Mouse (Mus musculus) cerebellum, postnatal 10 days (tissue): ENCODE measurements around the gene Poglut1.
A peak's percentile ranks its signal among the peaks of the same experiment; 100 is the strongest.

Source experiments
- DNase-seq, 2 experiments: peaks; one replicate each; pipeline ENCODE4 v3.0.0; 2021; ENCODE audit warnings: mixed read lengths in 2 of 2

Poglut1 gene

DNA sequence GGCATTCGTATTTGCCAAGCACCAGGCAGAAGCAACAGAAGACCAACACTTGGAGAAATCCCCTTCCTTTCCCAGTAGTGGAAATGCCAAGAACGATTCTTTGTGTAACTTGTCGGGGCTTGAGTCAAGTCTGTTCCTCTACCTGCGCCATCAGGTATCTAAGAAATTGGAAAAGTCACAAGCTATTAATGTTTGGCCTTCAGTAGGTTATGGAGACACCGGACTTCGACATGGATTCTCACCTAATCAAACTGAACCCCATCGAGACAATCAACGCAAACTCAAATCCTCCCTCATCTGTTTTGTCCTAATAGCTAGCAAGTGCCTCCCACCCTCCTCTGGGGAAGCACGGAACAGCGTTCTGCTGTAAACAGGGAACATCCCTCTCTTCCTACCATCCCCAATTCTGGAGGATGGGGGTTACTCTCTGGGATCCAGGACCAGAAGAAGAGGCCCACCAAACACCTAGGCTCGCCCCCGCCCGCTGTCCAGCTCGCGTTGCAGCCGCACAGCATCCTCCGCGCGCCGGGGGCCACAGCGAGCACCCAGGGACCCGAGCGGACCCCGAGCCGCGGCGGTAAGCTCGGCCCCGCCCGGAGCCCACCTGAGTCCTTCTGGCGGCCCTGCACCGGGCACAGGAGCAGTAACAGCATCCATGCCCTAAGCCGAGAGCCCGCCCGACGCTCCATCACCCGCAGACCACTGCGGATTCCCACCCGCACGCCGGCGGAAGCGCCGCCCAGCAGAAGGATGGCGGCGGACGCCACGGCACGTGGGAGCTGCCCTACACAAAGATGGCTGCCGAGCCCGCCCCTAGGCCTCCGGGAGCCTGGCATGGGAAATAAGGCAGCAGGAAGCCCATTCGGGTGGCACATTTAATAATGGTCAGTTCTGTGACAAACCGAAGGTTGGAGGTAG is at the start of gene Poglut1:
TSS of gene Poglut1 (minus strand) at position 780 of the 918 bp plus-strand sequence.
- peak; percentile 91 to 93 for DNase-seq

- no peak for DNase-seq
Measured at GRCm38 (mm10) chr16:38598986-38599680, 49.1 kb upstream of the Poglut1 start.

DNA sequence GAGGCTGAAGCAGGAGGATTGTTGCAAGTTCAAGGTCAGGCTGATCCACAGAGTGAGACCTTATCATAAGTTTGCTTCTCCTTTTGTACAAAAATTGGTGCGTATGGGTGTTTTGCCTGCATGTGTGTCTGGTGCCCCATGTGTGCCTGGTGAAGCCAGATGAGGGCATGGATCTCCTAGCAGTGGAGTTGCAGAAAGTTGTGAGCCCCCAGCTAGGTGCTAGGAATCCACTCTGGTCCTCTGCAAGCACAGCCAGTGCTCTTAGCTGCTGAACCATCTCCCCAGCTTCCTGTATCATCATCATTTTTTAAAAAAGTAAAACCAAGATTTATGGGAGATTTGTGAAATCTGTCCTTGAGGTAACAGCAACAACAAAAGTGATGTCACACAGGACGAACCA is 46.6 kb upstream of the Poglut1 start:
- DNase-seq = no peak

- no peak for DNase-seq
Measured at GRCm38 (mm10) chr16:38596099-38596498, 46.0 kb upstream of the Poglut1 start.

GRCm38 (mm10) chr16:38594435-38594834 is 44.4 kb upstream of the Poglut1 start:
- no peak for DNase-seq

DNA sequence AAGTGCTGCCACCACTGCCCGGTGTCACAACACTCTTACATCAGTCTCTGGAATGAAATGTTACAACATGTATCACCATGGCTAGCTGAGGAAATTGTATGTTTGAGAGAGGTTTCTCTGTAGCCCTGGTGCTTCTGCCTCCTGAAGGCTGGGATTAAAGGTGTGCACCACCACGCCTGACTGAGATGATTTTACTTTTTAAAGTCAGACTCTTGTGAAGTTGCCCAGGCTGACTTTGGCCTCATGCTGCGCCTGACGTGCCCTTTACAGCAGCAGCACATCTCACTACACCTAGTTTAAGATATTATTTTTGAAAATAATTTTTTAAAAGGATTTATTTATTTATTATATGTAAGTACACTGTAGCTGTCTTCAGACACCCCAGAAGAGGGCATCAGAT is 42.9 kb upstream of the Poglut1 start:
- DNase-seq = no peak

DNA sequence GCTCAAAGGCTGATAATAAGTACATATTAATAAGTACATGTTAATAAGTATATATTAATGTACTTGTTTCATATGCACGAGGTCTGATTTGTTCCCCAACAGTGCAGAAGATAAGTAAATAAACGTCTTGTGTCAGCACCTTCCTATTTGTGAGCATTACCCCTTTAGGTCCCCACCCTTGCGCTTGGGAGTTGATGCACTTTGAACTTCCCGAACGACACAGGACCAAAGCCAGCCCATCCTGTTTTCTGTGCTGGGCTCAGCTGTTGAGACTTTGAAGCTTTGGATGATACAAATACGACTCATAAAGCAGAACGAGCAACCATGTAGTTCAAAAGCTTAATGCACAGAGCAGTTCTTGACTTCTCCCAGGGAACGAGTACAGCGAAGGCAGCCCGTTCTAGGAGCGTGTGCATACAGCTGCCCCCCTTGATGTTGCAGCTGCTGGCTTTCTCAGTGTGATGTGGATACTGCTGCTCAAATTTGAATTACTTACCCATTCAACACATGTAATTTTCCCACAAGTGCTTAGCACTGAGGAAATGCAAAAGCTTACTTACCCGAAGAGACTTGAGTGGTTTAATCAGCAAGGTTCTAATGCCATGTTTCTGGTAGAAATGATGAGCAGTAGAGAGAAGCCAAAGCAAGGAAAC is 42.1 kb upstream of the Poglut1 start:
- DNase-seq = no peak

DNA sequence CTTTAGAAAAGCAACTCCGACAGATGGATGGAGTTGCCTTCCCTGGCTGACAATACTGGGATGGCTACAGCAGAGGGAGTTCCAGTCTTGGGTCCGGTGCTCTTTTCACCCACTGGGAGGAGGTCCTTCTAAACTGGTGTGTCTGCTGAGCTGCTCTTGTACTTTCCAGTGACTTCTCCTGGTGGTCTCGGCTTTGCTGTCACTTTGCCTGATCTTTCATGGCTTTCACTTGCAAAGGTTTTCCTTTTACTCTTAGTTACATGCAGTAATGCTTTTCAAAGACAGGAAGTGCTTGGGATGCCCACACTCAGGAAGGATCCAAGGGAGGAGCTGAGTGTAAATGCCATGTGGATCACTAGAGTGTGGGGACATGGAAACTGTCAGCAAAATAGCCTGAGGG is 41.4 kb upstream of the Poglut1 start:
- no peak for DNase-seq

GRCm38 (mm10) chr16:38587572-38587971 is 37.5 kb upstream of the Poglut1 start:
- no peak for DNase-seq

GRCm38 (mm10) chr16:38587163-38587562 is 37.1 kb upstream of the Poglut1 start:
- no peak for DNase-seq

DNA sequence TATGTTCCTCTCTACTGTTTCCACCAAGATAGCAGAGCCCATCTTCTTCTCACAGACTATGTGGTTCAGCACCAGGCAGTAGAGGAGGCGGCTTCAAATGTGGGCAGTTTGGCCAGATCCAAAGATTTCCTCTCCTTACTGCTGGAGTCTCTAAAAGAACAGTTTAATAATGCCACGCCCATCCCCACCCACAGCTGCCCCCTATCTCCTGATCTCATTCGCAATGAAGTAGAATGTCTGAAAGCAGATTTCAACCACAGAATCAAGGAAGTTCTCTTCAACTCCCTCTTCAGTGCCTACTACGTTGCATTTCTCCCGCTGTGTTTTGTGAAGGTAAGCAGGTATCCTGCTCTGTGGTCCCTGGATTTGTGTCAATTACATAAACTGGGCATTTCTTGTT is 35.1 kb upstream of the Poglut1 start:
- no peak for DNase-seq

GRCm38 (mm10) chr16:38584761-38585160 is 34.7 kb upstream of the Poglut1 start:
- DNase-seq = no peak

DNA sequence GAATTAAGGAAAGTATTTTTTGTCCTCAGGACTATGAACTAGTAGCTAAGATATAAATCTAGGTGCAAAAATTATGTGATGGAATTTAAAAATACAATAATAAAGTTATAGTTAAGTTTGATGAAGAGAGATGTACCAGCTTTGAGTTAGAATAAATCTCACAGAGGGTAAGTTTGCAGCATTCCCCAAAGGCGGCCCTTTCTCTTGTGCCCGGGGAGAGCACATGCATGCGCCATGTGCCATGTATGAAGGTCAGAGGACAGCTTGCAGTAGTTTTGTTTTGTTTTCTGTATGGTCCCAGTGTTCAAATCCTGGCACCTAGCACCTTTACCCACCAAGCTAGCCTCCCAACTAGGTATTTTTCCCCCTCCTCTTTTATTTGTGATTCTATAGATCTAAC is 21.4 kb upstream of the Poglut1 start:
- no peak for DNase-seq

DNA sequence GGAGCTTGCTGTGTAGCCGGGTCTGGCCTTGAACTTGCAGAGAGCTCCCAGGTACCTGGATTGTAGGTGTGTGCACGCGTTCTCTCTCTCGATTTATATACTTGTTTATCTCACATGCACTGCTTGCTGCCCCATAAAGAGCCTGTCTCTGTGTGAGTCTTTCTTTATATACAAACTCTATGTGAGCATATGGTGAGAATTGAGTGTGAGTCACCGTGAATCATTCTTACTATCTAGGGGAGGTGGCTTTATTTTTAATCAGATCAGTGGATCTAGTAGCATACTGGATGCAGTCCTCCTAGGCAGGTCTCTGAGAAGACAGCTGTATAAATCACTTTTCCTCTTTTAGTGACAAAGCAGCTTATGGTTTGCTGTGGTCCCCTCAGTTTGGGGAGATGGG is 18.1 kb upstream of the Poglut1 start:
- DNase-seq = no peak

GRCm38 (mm10) chr16:38563516-38563915 is 13.5 kb upstream of the Poglut1 start:
- DNase-seq = no peak

- DNase-seq = no peak
Measured at GRCm38 (mm10) chr16:38562968-38563327, 12.9 kb upstream of the Poglut1 start.

- DNase-seq = peak; percentile 98
Measured at GRCm38 (mm10) chr16:38562131-38562967, 12.3 kb upstream of the Poglut1 start.

DNA sequence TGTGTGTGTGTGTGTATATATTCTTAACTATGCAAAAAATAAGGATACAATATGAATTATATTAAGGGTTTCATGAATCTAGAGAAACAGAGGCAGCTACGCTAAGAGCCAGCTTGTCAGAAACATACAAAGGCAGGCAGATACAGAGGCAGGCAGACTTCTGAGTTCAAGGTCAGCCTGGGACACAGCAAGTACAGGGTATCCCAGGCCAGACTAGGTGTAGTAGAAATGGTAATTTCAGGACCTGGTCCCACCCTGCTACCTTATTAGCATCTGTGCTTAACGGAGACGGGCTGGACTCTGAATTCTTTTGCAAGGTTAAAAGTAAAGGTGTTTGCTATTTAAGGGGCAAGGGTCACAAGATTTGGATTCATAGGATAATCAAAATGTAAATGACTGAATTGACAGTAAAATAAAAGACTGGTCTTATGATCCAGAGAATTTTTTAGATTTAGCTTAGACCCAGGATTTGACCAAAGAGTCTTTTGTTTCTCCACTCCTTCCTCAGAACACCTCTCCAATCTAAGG is 8.2 kb upstream of the Poglut1 start, which contains the start of gene Tmem39a:
TSS of gene Tmem39a (plus strand) at position 478 of the 528 bp plus-strand sequence.
- no peak for DNase-seq

GRCm38 (mm10) chr16:38555988-38556387 is 5.9 kb upstream of the Poglut1 start:
- no peak for DNase-seq

- no peak for DNase-seq
Measured at GRCm38 (mm10) chr16:38548000-38548399, 2.1 kb downstream of the Poglut1 start.

GRCm38 (mm10) chr16:38538716-38539380 is 11.2 kb downstream of the Poglut1 start:
- DNase-seq = no peak
